Mouse (Mus musculus): ENCODE measurements at regions not wholly inside any gene's neighbourhood (a gene's known extent, or its start where the extent isn't known, plus 50 kb on each side); places are given as distances from the start of the nearest gene placed in this dataset.

DNA sequence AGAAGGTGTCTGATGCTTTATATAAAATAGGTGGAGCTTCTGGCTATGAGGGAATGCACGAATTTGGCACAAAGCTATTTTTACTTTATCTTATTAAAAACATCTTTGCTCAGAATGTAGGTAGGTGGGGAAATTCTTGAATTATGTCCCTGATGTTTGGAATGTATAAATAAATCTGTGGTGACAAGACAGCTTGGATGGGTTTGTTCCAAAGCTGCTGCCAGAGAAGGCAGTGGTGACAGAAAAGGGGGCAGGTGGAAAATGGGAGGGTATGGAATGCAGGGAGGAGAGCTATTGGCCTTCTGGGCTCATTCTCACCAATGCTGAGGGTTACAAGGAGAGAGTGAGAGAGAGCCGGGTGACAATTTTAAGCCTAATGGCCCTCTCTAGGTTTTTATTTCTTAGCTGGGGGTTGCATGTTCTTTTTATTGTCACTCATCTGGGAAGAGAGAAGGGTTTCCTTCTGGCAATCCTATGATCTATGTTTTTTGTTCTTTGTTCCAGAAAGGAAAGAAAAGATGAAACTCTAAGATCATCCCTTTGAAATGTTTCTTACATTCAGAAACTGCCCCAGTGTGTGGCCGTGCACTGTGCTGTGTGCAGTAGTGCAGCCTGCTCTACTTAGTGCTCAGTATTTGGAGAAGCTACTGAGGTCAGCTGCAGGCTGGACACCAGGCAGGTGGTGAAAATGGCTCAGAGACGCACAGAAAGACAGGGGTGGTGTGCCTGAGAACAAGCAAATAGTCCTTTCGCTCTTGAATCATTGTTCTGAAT, 205.2 kb upstream of the Fam92a start:
- DNase-seq = no peak

GRCm38 (mm10) chr4:12369551-12369950, 197.7 kb upstream of the Fam92a start:
- DNase-seq = no peak

- DNase-seq = no peak
Observed at GRCm38 (mm10) chr4:12356992-12357634, 185.3 kb upstream of the Fam92a start.

GRCm38 (mm10) chr4:12353337-12353856, 181.6 kb upstream of the Fam92a start:
- no peak for DNase-seq

DNA sequence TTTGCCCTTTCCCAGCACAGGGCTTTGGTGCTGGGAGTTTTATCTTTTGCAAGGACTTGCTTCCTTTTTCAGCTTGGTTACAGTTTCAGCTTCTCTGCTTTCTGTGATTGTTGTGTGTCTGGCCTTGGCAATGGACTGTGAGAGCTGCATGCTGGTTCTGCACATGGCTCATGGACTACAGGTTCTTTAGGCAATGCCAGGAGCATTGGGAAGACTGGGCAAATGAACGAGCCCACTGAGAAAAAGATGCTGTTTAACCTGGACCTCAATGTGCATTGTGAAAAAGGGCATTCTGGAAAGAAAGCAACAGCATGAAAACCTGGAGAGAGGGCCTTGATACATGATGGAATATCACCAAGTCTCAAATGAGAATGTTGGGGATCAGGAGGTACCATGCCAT, 167.4 kb upstream of the Fam92a start:
- no peak for DNase-seq

GRCm38 (mm10) chr4:12334832-12335587, 163.2 kb upstream of the Fam92a start:
- DNase-seq = no peak

DNA sequence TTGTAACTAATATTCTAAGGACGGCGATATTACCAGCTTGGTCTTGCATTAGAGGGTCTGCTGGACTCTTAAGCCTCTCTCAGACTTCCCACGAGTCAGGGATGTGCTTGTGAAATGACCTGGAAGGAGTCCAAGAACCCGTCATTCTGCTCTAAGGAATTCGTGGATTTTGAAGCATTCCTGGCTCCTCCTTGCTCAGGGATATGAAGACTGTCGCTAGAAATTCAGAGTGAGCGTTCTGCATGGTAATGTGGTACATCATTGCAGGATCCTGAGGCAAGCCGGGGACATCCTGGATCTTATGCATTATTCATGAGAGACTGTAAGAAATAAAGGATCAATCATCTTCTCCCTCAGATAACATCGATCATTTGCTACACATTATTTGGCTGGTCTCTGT, 162.6 kb upstream of the Fam92a start:
- no peak for DNase-seq

- DNase-seq = no peak
Observed at GRCm38 (mm10) chr4:12316024-12316423, 144.2 kb upstream of the Fam92a start.

GRCm38 (mm10) chr4:12308332-12308731, 136.5 kb upstream of the Fam92a start:
- DNase-seq = no peak

- no peak for DNase-seq
Observed at GRCm38 (mm10) chr4:12306618-12307565, 135.1 kb upstream of the Fam92a start.

DNA sequence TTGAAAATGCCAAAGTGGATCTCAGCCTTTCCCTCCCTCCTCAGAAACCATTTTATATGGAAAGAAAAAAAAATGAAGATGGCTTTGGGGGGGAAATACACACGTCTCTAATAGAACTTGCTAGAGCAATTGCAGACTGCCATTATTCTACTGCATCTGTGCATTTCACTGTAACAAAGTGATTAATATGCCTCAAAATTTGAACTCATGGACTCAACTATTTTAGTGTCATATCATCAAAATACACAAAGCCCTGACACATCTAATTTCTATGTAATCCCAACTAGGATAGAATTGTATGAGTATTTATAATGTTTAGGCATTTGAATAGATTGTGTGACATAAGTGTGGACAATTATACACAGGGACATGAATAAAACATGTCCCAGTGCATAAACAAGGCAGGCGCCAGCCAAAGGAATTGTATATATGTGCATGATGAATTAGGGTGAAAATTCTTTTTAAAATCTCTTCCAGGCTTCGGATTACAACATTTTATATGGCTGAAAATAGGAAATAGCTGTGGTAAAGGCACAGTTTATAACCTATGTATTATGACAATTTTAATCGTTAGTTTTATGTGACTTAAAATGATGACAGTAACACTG, 115.4 kb upstream of the Fam92a start:
- no peak for DNase-seq

DNA sequence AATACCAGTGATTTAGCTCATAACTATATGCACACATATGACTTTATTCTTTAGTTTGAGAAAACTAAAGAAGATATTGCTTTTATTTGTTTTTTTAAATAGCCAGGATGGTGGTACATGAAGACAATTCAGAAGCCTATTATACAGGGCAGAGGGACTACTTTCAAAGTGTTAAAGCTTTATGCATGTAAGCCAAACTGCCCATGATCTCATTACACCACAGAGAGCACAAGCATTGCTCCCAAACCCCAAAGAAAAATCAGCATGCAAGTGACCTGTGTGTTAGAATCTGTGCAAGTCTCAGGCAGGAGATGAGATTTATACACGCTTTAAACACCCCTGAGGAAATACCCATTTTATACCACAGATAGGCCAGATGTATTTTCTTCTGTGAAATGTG, 114.6 kb upstream of the Fam92a start:
- no peak for DNase-seq

GRCm38 (mm10) chr4:12285983-12286382, 114.2 kb upstream of the Fam92a start:
- DNase-seq = no peak

GRCm38 (mm10) chr4:12277949-12278348, 106.1 kb upstream of the Fam92a start:
- no peak for DNase-seq

GRCm38 (mm10) chr4:12273369-12273768, 101.6 kb upstream of the Fam92a start:
- DNase-seq = no peak

DNA sequence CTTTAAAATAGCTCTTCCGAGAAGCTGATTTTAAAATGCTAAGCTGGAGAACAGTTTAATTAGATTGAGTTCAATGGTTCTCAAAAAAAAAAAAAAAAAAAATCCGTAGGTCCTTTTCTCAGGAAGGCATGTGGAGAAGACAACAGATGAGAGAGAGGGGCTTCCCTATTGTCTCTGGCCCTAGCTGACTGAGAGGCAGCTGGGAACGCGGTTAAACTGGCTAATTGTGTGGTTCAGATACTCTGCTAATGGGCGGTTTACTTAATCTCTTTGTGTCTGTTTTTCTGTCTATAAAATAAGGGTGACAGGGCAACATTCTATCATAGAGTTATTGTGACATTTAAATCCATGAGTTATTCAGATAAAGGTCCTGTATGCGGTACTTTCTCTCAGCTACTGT, 101.1 kb upstream of the Fam92a start:
- no peak for DNase-seq

DNA sequence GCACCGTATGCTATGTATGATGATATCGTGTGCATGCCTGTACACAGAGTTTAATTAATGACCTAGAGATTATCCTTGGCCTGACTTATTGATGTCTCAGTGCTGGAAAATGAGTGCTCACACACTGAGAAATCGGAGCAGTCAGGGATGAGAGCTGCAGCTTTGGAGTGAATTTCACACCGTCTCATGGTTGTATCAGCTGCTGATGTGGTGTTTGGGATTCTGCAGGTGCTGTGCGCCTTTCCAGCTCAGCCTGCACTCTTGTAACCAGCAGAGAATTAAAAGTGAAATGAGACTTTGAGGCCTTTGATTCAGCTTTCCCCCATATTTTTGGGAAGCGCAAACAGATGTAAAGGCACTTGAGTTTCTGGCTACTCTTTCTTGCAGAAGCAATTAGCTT, 100.6 kb upstream of the Fam92a start:
- DNase-seq = no peak

DNA sequence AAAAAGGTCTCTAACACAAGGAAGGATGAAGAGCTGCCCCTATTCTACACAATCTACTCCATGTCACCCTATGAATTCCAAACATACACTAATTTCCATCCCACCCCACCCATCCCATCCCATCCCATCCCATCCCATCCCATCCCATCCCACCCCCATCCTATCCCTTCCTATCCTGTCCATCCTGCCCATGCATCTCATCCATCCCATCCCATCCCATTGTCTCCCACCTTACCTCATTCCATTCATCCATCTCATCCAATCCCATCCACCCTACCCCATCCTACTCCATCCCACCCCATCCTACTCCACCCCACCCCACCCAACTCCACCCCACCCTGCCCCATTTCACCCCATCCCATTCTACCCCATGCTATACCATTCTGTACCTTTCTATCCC, 91.9 kb upstream of the Fam92a start:
- no peak for DNase-seq

DNA sequence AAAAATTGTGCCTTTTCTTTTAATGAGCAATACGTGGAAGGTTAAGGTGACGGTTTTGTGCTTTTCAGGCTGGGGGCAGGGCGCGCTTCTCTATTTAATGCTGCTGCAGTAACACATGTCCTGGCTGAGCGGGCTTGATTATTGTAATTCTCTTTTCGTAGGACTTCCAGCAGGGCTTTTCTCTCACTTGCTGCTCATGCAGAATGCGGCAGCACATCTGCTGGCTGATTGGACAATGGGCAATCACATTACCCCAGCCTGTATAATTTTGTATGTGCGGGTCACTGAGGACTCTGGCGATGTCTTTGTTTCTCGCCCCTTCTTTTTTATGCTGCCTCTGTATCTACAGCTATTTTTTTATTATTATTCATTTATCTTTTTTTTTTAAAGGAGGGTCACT, 91.4 kb upstream of the Fam92a start:
- no peak for DNase-seq

DNA sequence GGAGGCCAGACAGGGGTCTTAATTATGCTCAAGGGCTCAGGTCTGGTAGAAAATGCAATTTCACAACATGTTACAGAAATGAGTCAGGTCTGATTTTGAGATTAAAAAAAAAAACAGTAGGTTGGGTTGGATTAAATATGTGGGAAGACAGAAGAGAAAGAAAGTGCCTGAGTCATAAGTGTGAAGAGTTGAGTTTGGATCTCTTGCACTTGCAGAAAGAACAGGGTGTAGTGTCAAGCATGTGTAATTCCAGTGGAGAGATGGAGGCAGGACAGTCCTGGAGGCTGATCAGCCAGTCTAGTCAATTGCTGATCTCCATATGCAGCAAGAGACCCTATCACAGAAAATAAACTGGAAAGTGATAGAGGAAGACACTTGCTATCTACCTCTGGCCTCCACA, 76.2 kb upstream of the Fam92a start:
- no peak for DNase-seq

DNA sequence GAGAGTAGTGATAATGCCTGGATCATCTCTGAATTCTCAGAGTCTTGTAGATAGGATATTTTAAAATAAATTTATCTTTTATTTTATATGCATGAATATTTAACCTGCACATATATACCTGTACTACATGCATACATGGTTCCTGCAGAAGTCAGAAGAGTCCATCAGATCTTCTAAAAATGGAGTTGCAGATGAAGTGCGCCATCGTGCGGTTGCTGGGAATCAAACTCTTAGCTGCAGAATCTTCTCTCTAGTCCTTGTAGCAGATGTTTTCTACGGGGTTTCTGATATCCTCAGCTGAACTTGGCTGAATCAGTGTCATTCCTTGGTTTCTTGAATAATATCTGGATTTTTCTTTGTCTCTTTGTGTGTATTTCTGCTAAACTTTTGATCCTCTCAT, 74.8 kb upstream of the Fam92a start:
- no peak for DNase-seq

- DNase-seq = peak; percentile 16 to 23
Observed at GRCm38 (mm10) chr4:12240941-12241571, 69.2 kb upstream of the Fam92a start.
